Mouse (Mus musculus): Measurements from ENCODE around the gene Zfp511.
A peak's percentile ranks its signal among the peaks of the same experiment; 100 is the strongest.

The Zfp511 gene

DNA sequence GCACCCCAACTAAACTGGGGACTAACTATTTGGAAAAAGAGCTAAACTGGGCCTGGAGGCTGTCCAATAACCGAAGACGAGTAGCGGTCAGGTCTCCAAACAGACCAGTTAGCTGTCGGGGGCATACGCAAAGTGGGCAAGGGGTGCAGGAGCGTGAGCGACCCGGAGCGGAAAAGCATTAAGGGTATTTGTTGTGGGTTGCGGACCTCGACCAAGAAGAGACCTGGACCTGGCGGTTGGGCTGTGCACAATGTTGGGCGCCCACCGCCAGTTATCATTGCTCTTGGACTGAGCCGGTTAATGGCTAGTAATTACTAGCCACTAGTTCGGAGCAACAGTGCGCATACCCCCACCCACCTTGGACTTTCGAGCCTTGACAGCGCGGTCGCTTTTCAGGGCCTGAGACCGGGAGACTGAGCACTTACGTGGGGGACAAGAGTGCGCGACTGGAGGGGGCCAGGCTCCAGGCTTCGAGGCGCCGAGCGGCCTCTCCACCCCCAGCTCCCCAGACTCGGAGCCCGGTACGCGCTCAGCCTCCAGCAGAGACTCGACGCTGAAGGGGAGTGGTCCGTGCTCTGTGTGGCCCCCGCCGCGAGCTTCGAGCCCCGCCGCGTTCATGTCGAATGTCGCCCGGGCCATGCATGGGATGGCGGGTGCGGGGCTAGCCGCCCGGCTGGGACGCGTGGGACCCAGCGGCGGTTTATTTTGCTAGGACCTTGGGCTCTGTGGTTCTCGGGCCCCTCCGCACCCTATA lies 12.3 kb downstream of the Zfp511 start, which contains the start of gene Msx3:
TSS of gene Msx3 (minus strand) at position 729 of the 754 bp plus-strand sequence.
- DNase-seq (ENCODE audit: low read depth, low spot score): no peak

DNA sequence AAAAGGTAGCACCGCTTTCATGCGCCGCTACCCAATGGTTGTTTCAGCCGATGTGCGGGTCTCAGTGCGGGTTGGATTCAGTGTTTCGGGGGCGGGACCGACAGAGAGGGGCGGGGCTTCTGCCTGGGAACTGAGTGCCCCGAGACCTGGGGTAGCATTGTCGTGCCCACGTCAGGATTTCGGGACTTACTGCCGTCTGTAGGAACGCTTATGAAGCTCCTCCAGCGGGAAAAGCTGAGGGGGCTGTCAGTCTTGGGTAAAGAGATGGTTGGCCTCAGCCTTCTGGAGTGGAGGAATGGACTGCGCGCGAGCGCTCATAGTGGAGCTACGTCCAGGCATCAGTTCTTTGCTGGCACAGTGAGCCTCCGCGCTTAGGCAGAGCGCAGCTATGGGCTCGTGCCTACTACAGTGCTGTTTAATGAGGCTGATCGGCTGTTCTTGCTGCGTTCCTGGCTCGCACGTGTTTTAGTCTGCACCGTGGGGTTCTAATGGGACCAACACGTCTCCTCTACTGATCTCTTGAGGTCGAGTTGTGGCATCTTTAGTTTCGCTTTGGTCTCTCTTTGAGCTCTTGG lies 13.0 kb downstream of the Zfp511 start:
- DNase-seq (ENCODE audit: low read depth, low spot score): peak; percentile 45

DNA sequence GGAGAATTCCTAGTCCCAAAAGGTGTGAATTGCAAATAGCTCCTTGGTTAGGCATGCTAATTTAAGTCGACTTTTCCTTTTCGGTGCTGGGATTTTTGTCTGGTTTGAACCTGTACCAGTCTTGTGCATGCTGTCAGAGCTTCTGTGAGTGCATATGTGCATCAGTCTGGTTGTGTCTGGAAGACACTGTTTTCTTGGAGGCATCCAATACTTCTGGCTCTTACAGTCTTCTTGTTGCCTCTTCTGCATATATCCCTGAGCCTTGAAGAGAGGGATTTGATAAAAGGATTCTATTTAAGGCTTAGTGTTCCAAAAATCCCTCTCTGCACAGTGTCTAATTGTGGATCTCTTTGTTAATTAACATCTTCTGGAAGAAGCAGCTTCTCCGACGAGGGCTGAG lies 17.9 kb downstream of the Zfp511 start:
- no peak for DNase-seq (ENCODE audit: low read depth, low spot score)

DNA sequence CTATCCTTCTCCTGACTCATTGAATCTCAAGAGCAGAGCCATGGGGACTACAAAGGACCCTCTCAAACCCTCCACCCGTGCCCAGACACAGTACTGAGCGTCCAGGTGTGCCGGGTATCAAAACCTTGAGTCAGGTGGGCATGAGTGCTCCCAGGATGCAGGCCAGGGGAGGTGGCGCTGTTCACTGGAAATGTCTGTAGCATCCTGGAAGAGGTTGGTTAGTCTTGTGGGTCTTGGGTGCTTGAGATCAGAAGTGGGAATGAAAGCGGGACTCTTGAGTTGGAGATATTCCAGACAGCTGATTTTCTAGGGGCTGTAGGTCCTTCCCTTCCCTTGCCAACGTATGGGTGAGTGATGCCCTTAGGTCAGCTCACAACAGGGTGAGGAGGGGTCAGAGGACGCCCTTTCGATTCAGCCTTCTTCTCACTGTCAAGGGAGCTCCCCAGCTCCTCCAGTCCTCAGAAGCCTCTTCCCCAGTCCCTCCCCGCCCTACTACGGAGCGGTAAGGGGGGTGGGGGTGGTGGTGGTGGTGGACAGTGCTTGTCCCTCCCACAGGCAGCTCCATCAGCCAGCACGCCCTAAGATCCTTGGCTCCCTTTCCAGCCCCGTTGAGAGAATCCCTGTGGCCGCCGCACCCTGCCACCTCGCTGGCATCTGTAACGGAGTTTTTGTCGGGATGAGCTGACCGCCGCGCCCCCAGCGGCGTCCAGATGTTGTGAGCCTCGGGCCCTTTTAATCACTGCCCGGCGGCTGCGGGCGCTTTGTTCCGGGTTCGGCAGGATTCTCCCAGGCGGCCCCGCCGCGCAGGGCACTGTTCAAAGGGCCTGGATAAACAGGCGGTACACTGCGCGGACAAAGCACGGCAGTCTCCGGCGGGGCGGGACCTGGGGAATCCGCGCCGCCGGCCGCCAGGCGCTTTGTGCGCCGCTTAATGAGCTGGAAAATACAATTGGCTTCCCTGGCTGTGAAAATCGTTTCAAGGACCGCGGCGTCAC lies 21.5 kb downstream of the Zfp511 start:
- DNase-seq (ENCODE audit: low read depth, low spot score): no peak

DNA sequence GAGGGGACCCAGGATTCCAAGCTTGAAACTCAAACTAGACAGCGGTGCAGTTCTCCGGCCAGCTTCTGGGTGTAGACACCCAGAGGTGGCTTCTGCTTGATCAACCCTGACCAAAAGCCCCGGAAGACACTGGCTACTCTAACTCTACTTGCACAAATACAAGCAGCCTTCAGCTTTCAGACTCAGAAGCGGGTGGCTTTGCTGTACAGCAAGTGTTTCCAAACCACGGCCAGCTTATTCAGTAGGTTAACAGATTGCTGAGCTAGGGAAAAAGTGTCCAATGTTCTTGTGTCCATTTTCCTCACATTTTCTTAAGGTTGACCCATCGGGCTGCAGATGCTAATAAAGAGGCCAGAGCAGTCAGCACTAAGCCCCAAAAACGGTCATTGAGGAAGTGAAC lies 22.3 kb downstream of the Zfp511 start:
- DNase-seq (ENCODE audit: low read depth, low spot score): no peak

DNA sequence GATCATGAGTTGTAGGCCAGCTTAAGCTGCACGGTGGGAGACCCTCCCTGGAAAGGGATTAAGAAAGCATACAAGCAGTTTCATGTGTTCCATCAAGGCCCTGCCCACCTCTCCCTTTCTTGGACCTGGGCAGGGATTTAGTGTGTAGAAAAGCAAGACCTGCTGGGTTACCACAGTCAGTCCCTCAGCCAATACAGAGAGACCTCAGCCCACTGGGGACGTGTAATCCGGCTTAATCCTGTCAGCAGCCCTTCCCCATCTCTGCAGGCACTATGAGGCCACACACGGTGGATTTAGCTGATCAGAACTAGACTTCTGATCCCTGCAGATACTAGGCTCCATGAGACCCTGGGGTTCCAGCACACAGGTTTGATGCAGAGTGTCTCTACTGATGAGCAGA lies 23.4 kb downstream of the Zfp511 start:
- no peak for DNase-seq (ENCODE audit: low read depth, low spot score)

DNA sequence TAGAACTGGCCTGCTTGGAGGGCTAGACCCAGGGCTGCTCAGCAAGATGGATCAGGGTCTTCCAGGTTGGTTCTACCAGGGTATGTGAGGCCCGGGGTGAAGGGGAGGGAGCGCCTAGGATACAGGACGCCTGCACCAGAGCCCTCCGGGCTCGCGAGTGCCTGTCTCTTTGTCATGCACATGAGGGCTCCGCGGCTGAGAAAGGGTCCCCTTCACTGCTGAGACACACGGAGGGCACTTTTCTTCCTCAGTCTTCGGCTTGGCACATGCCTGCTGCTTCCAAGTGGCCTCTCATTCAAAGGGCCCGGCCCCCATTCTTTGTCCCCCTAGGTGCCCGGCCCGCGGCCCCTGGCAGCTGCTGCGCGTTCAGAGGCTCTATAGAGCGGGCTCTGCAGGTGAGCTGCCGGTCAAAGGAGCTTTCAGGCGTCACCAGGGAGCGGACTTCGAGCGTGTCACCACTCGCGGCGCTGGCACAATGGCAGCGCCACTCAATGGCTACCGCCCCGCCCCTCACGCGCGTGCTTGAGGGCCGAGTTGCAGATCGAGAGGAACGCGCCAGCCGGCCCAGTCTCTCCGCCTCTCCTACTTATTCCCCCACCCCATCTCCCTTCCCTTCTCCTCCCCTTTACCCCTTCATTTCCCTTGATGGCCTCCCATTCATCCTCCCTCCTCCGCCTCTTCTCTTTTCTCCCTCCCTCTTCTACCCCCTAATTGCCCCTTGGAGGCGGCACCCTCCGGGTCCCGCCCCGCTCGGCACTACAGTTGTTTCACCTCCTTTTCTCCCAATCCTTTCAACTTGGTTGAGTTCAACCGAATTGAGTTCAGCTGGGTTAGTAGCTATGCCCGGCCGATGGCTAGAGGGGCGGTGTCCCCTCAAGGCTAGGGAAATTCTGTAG lies 25.0 kb downstream of the Zfp511 start:
- no peak for DNase-seq (ENCODE audit: low read depth, low spot score)

DNA sequence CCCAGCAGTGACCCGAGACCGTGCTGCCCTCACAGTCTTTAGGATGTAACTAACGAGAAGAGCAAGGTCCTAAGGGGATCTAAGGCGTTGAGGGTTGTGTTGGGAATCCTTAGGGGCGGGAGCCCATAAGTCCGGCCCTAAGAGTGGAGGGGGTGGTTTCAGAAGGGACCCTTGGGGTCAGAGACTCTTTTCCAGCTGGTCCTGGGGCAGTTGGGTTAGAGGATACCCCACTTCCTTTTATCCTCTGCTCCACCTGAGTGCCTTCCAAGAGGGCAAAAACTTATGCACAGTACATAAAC lies 25.6 kb downstream of the Zfp511 start:
- DNase-seq (ENCODE audit: low read depth, low spot score): no peak

DNA sequence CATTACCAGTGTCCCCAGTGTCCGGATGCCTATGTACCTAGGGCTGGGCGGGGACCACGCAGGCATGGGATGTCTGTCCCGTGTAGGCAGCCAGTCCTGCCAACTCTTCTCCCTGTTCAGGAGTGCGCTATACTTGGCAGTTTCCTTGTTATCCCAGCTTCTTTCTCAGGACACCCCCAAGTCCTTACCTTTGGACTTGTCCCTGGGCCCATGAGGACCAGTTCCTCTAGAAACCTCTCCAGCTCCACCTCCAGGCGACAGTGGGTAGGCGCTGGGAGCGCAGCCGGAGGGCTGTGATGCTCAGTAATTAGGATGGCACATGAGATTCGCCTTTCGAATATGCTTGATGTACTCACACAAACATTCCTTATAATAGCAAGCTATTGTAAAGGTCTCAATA lies 26.1 kb downstream of the Zfp511 start:
- DNase-seq (ENCODE audit: low read depth, low spot score): no peak

DNA sequence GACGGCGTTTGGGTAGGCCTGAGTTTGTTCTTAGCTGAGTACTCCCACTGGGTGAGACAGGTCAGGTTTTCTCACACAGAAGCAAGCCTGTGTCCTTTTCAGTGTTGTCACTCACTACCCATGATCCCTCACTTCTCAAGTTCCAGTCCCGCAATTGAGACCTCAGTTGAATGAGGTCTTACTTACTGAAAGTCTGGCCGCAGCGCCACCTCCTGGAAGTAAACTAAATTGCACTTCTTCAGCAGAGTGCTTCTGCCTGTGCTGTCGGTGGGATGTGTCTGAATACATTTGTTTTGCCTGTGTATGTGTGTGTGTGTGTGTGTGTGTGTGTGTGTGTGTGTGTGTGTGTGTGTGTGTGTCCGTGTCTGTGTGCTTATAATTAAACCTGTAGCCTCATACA lies 26.9 kb downstream of the Zfp511 start:
- DNase-seq (ENCODE audit: low read depth, low spot score): peak; percentile 68

DNA sequence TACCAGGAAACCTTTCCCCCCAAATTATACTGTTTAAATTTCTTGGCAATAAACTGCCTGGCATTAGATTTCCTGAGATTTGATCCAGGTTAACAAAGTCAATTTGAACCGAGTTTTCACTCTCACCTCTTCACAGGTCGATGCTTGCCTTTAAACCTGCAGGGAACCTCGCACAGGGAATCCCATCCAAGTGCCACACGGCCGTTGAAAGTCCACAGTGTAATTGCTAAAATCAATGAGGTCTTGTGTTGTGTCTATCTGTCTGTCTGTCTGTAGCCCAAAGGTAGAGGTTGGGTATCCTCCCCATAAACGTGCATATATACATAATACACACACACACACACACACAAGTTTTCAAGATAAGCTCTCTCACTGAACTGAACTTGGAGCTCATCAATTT lies 31.2 kb downstream of the Zfp511 start:
- no peak for DNase-seq (ENCODE audit: low read depth, low spot score)

DNA sequence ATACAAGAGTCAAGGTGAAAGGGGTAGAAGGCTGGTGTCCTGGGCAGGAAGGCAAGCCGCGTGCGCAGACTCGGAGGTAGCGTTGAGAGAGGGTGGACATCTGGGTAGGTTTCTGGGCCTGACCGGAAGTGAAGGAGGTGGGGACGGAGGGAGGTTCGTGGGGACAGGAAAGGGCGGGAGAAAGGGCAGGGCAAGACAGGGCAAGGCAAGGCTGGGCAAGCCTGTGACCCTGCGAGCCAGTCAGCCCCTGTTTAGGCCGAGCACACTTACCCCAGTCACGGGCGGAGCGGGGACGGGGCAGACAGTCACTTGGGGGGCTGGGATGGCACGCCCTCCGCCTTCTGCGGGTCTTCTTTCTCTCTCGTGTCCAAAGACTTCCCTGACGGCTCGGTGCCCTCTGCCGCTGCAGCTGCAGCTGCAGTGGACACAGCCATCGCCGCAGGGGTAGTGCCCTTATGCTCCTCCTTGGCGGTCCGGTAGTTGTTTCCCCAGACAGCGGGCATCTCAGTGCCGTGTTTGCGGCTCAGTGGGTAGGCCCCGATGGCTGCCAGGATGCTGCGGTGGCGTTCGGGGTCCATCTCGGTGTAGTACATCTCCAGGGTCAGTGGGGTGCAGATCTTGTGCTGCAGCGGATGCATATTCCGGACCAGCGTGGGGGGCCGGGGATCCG lies 34.0 kb downstream of the Zfp511 start:
- DNase-seq (ENCODE audit: low read depth, low spot score): no peak

DNA sequence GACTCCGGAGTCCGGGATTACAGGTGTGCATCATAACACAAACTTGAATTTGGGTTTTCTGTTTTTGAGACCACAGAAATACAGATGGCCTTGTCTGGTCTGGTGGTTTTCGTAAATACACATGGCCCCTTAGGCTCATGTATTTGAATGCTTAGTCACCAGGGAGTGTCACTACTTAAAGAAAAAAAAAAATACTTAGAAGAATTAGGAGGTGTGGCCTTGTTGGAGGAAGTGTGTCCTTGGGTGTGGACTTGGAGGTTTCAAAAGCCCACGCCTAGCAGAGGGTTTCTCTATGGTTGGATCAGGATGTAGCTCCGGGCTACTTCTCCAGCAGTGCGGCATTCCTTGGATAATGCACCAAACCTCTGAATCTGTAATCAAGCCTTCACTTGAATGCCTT lies 41.5 kb downstream of the Zfp511 start:
- DNase-seq (ENCODE audit: low read depth, low spot score): no peak

DNA sequence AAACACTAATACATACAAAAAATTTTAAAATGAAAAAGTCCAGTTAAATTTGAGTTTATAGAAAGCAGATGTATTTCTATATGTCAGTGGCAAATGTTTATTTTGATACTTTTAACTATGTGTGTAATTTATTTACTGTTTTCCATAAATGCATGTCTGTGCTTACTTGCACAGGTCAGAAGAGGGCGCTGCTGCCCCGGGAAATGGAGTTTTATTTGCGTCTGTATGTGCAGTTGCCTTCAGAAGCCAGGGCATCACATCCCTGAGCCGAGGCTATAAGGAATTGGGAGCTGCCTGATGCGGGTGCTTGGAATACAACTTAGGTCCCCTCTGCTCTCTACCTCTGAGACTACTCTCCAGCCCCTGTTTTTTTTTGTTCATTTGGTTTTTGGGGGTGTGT lies 42.5 kb downstream of the Zfp511 start:
- DNase-seq (ENCODE audit: low read depth, low spot score): peak; percentile 74

DNA sequence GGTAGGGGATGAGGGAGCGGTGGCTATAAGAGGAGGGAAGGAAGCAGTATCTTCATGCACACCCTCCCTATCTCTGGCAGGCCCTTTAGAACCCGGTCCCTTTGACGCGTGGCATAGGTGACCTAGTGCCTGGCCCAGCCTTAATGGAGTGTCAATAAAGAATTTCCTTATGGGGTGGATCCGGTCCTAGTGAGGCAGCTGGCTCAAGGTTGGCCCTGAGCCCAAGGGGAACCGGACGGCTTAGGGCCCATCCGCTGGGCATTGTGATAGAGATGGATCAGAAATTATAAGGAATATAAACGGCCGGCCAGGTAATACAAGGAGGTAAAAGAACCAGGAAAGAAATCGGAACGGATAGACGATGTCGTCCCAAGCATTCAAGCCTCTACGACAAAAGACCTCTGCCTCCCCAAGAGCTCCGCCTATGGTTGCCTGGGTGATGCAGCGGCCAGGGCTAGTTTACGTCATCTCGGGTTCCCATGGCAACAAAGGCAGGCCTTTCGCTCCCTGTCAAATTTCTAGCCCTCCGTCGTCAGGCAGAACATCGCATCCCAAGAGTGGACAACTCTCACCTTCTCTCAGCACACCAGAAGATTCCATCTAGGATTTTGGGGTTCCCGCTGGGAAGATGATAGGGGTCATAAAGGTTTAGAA lies 44.4 kb downstream of the Zfp511 start:
- DNase-seq (ENCODE audit: low read depth, low spot score): peak; percentile 78

DNA sequence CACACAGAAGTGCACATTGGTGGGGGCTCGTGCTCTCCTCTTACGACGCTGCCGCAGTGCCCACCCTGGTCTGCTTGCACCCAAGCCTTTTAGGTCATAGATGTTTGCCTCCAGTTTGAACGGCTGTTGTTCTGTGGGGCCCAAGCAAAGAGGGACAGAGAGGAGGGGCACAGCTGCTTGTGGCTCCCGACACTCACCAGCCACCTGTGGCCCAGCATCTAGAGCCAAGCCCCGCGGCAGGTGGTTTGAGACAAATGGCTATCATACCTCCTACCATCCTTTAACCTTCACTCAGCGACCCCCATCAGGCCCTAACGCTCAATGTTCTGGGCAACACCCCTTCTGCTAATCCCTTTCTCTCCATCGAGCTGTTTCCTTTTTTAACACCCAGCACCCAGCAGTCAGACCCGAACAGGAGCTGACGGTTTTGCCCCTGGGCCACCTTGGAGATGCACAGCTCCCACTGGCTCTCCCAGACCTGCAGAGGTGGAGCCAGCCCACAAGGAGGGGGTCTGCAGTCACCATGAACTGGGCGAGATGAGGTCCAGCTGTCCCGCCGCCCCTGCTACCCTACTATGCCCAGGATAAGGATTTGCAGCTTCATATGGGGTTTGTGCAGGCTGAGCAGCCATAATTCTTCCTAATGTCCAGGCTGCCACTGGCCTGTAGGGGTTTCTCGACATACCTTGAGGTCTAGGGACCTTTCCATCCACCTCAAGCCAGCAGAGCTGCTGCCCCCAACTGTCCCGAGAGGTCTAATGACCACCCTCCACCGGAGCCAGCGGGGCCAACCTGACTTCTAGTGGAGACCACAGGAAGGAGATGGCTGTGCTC lies 45.4 kb downstream of the Zfp511 start:
- no peak for DNase-seq (ENCODE audit: low read depth, low spot score)

DNA sequence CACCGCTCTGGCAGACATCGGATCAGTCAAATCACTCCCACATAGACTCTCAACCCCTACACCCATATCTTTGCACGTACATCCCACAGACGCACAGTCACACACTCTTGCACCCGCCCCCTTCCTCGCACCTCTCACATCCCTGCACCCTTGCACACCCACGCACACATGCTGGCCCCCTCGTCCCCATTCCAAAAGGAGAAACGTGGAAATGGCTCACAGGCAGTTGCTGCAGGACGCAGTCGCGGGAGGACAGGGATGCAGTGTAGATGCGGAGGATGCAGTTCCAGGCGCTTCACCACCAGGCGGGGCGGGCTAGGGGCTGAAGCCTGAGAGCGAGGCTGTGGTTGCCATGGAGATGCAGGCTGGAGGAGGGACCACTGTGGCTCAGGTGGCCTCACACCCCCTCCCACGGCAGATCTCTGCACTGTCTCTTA lies 46.1 kb downstream of the Zfp511 start, which contains the start of gene Caly:
TSS of gene Caly (minus strand) at position 307 of the 437 bp plus-strand sequence.
- peak; percentile 56 for DNase-seq (ENCODE audit: low read depth, low spot score)

All from CD4-positive helper T cell, adult 2 months (primary cell).